Mouse (Mus musculus) limb, embryonic 10.5 days (tissue): ENCODE measurements at regions not wholly inside any gene's neighbourhood (a gene's known extent, or its start where the extent isn't known, plus 50 kb on each side); places are given as distances from the start of the nearest gene placed in this dataset.

ENCODE experiments used
- DNase-seq: peaks from one replicate; pipeline ENCODE4 v3.0.0-alpha.2; 2017; ENCODE audit warnings: low spot score
- H3K27ac ChIP-seq: fragments of 300-500 bp; sonication (generic); 2 replicates; pipeline ENCODE4 v1.5.1; 2016; ENCODE audit warnings: mild to moderate bottlenecking
- H3K27me3 ChIP-seq: fragments of 300-500 bp; sonication (generic); 2 replicates; pipeline ENCODE4 v1.6.1; 2016; ENCODE audit warnings: low read depth, mild to moderate bottlenecking; ENCODE audit not compliant: poor library complexity, severe bottlenecking
- H3K36me3 ChIP-seq: fragments of 300-500 bp; sonication (generic); 2 replicates; pipeline ENCODE4 v1.6.1; 2016; ENCODE audit warnings: mild to moderate bottlenecking, moderate library complexity
- H3K4me1 ChIP-seq: fragments of 300-500 bp; sonication (generic); 2 replicates; pipeline ENCODE4 v1.6.1; 2016
- H3K4me3 ChIP-seq: fragments of 300-500 bp; sonication (generic); 2 replicates; pipeline ENCODE4 v1.5.1; 2016; ENCODE audit warnings: mild to moderate bottlenecking, moderate library complexity
- H3K9me3 ChIP-seq: fragments of 300-500 bp; sonication (generic); replicated peaks from 2 replicates; pipeline ENCODE4 v1.6.1; 2016; ENCODE audit warnings: mild to moderate bottlenecking
- WGBS: fragments of 180-500 bp; shearing (Covaris S2); methylation state at CpG from one replicate; pipeline ENCODE4 v1.1.7; 2016; 5-methylcytosine and 5-hydroxymethylcytosine counted together

DNA sequence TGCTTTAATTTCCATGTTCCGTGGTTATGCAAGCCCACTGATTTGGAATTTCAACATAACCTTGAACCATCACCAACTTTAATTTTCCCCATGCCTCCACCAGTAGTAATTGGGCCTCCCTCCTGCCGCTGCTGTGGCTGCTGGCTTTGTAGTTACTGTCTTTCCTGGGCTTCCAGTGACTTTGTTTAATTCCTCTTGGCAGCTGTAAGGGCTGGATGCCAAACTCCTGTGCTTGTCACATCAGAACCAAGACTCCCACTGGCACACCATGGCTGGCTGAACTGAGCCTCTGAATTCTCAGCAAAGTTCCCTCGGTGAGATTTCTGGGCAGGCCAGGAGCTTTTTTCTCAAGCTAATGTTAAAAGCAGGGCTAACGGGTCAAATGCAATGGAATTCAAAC is 133.2 kb upstream of the Lyplal1 start:
- Histone ChIP-seq H3K36me3 (no peaks in the 10 kb centered on the region), H3K4me3 (no peak overlapping the region), H3K27ac (peak overlapping the region; percentile 50; the same call in 1 of the 2 replicates), H3K4me1 (peaks cover 27% of the 10 kb centered on the region), H3K27me3 (no peaks in the 10 kb centered on the region), H3K9me3 (no peaks in the 10 kb centered on the region)
- DNase-seq = no peak
- 57% methylated on average over 4 of the region's 4 CpGs for WGBS

DNA sequence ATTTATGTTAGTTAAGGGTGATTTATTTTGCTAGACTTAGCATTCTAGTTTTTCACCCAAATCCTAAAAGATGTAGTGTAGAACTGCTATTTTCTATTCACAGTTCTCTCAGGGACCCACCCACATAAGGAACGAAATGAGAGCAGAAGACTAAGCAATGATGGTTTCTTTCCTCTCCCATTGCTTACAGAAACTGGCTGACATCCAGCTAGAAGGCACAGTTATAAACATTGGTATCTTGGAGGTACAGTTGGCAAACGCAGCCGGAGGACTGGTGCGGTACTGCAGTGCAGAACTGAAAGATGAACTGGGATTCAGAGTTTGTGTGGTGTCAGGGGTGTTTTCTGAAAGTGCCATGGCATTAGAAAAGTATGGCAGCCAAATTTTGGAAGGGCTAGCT is 132.1 kb upstream of the Lyplal1 start:
- Histone ChIP-seq H3K36me3 (no peaks in the 10 kb centered on the region), H3K4me3 (no peak overlapping the region), H3K27ac (no peak overlapping the region), H3K9me3 (no peaks in the 10 kb centered on the region), H3K27me3 (no peaks in the 10 kb centered on the region), H3K4me1 (peaks cover 16% of the 10 kb centered on the region)
- WGBS = 95% methylated on average over 4 of the region's 4 CpGs
- no peak for DNase-seq

DNA sequence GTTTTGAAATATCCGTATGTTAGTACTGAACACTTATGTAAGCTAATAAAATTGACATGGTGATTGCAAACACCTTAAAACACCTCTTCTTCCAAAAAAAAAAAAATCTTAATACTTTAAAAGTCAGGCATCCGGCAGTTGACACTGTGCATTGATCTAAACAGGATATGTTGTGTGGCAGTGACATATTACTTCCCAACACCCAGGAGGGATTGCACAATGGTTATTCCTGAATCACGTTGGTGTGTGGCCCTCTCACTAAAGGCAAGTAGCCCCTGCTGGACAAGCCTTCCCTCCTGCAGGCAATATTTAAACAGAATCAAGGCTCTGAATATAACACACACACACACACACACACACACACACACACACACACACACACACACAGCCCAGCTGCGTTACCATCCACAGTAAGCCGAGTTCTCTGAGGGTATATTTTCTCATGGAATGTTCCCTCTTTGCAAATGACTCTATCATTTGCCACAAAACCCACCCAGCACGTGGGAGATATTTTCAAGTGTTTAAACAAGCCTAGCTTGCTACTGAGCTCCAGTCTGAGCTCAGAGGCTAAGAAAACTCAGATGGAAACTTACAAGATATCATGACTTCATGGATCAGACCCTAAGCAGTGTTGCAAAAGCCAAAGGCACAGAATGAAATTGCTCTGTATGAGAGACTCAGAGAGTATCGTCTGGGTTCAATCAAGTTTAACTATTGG is 128.8 kb upstream of the Lyplal1 start:
- Histone ChIP-seq H3K27me3 (no peaks in the 10 kb centered on the region), H3K9me3 (no peaks in the 10 kb centered on the region), H3K4me1 (peaks cover 12% of the 10 kb centered on the region), H3K27ac (no peak overlapping the region), H3K4me3 (no peak overlapping the region), H3K36me3 (no peaks in the 10 kb centered on the region)
- no peak for DNase-seq
- WGBS = 79% methylated on average over 7 of the region's 7 CpGs

DNA sequence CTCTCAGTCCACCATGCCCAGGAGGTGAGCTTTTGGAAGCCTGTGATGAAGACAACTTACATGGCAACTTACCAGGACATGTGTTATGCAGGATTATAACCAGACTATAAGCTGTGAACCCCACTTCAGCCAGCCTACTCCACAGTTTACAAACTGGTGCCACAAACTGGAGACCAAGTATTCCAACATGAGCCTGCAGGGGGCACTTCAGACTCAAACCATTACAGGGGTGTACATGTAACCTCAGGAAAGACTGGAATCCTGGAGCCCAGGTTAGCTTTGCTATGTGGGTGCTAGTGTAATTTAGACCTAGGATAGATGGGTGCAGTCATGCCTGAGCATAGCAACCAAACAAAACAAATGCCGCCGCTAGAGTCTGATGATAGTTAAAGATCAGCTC is 124.0 kb upstream of the Lyplal1 start:
- no peak for DNase-seq
- no peaks in the 10 kb centered on the region for H3K9me3 ChIP-seq
- H3K4me3 ChIP-seq = no peak overlapping the region
- WGBS = 94% methylated on average over 2 of the region's 2 CpGs
- H3K4me1 ChIP-seq = peaks cover 24% of the 10 kb centered on the region
- H3K36me3 ChIP-seq = no peaks in the 10 kb centered on the region
- no peaks in the 10 kb centered on the region for H3K27me3 ChIP-seq
- no peak overlapping the region for H3K27ac ChIP-seq

DNA sequence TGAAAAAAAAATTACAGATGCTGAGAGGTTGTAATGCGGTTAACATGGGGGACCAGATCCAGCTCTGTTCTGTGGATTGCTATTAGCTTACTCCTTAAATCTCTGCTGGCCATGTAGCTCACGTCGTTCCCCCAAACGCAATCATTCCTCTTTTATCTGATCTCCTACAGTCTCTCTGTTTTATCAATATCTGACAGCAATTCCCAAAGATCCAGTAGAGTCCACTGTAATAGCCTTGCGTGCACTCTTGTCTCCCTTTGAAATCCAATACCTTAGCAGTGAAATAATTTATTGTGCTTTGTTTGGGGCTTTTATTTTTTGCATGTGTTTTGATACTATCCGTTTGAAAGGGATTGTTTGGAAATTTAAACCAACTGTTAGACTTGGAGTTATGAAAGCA is 120.4 kb upstream of the Lyplal1 start:
- H3K27ac ChIP-seq = no peak overlapping the region; the same call in 1 of the 2 replicates
- WGBS = 57% methylated on average over 6 of the region's 6 CpGs

DNA sequence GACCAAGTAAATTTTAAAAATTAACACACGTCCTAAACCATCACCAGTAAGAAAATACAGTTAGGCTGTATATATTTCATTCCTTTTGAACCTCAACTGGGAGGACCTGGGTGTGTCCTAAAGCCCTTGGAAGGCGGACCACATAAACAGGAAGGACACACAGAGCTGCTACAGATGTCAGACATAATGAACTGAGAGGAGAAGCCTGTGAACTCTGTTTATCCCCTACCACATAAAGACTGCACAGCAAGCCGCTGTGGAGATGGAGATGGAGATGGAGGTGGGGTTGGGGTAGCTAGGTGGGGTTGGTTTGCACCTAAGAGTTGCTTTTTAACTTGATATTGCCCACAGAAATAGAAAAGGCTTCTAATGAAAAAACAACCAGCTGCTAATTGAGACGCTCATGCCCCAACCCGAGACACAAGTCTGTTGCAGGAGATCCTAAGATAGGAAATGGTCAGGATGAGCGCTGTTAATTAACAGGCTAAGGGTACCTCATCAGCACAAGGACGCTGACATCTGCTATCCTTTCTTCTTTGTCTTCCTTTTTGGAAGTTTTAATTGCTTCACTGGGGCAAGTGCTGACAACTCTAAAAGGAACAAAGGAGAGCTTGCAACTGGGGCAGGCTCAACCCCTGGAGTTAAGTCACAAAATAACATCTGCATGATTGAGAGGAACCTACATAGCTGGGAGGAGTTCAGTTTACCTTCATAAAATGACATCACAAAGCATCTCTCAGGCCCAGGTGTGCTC is 119.3 kb upstream of the Lyplal1 start:
- DNase-seq = no peak
- no peak overlapping the region for H3K4me3 ChIP-seq
- 44% methylated on average over 7 of the region's 7 CpGs for WGBS
- no peaks in the 10 kb centered on the region for H3K27me3 ChIP-seq
- peaks cover 21% of the 10 kb centered on the region for H3K4me1 ChIP-seq
- no peak overlapping the region for H3K27ac ChIP-seq
- no peaks in the 10 kb centered on the region for H3K36me3 ChIP-seq
- no peaks in the 10 kb centered on the region for H3K9me3 ChIP-seq

More for the DNA sequence above, 120.4 kb upstream of the Lyplal1 start:
- DNase-seq = no peak
- no peak overlapping the region for H3K4me3 ChIP-seq
- H3K4me1 ChIP-seq = peaks cover 21% of the 10 kb centered on the region
- no peaks in the 10 kb centered on the region for H3K27me3 ChIP-seq
- no peaks in the 10 kb centered on the region for H3K9me3 ChIP-seq
- H3K36me3 ChIP-seq = no peaks in the 10 kb centered on the region

DNA sequence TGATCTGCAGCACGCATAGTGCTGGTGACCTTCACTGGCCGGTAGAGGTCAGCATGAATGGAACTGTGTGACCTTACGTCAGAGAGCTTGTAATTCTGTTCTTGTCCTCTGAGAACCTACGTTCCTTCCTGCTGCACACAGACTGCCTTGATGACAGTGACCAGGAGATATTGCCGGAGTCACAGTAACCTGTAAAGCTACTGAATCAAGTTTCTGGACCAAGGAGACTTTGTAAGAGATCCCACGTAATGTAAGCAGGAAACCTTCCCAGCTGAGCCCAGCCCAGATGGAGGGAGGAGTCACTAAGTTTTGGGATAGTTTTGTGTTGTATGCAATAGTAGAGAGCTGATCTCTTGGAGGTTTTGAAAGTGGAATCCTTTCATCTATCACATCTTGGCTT is 117.4 kb upstream of the Lyplal1 start:
- 76% methylated on average over 6 of the region's 6 CpGs for WGBS
- Histone ChIP-seq H3K27ac (no peak overlapping the region), H3K9me3 (no peaks in the 10 kb centered on the region), H3K4me1 (peaks cover 21% of the 10 kb centered on the region), H3K36me3 (no peaks in the 10 kb centered on the region), H3K4me3 (no peak overlapping the region), H3K27me3 (no peaks in the 10 kb centered on the region)
- DNase-seq = no peak

DNA sequence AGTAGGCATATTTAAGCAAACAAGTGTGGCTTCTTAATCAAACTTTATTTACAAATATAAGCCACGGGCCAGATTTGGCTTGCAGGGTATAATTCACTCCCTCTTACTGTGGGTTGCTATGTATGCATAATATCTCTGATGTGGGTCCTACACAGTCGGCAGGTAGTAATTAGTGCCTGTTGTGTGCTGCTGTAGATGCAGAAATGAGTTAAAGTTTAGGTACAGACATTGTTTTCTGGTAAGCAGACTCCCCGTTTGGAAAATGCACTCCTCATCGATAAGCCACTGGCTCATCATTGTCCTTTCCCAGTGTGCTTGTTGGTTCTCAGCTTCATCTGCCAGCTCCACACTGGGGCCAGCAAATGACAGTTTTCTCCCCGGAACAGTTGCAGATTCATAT is 113.4 kb upstream of the Lyplal1 start:
- H3K9me3 ChIP-seq = no peaks in the 10 kb centered on the region
- H3K27me3 ChIP-seq = no peaks in the 10 kb centered on the region
- WGBS = 83% methylated on average over 5 of the region's 5 CpGs
- no peaks in the 10 kb centered on the region for H3K4me1 ChIP-seq
- H3K4me3 ChIP-seq = no peak overlapping the region
- no peak for DNase-seq
- H3K36me3 ChIP-seq = no peaks in the 10 kb centered on the region
- no peak overlapping the region for H3K27ac ChIP-seq

DNA sequence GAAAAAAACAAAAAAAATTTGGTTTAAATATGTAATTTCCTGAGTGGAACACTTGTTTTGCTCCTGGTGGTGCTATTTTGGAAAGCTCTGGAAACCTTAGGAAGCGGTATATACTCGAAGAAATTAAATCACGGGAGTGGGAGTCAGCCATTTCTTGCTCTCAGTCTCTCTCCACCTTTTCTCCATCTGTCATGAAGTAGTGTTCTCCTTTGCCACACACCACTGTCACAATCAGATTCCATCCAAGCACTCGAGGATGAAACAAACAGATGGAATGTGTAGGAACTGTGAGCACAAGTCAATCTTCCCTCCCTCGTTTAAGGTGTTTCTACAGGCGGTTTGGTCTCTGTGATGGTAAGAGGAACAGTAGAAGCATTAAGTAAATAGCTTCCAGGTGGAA is 112.7 kb upstream of the Lyplal1 start:
- WGBS = 88% methylated on average over 6 of the region's 6 CpGs
- no peaks in the 10 kb centered on the region for H3K4me1 ChIP-seq
- DNase-seq = no peak
- no peaks in the 10 kb centered on the region for H3K27me3 ChIP-seq
- H3K36me3 ChIP-seq = no peaks in the 10 kb centered on the region
- no peak overlapping the region for H3K4me3 ChIP-seq
- H3K9me3 ChIP-seq = no peaks in the 10 kb centered on the region
- no peak overlapping the region for H3K27ac ChIP-seq

DNA sequence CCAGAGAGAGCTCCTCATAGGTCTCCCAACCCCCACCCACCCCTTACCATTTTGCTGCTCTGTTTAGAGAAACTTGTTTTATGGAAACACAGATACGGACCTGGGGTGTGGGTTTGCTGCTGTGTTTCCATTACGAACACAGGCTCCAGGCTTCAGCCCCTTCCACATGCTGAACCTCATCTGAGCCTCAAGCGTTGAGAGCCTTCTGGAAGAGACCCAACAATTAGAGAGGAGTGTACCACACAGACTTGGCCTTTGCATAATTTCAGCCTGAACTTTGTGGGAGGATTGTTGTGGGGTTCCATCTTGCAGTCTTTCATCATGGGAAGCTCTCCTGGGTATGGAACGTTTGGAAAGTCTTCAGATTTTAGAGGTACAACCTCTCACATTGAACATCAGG is 111.3 kb upstream of the Lyplal1 start:
- Histone ChIP-seq H3K4me1 (peaks cover 10% of the 10 kb centered on the region), H3K27ac (no peak overlapping the region), H3K36me3 (no peaks in the 10 kb centered on the region), H3K27me3 (no peaks in the 10 kb centered on the region), H3K4me3 (no peak overlapping the region), H3K9me3 (no peaks in the 10 kb centered on the region)
- DNase-seq = no peak
- WGBS = 93% methylated on average over 4 of the region's 4 CpGs

DNA sequence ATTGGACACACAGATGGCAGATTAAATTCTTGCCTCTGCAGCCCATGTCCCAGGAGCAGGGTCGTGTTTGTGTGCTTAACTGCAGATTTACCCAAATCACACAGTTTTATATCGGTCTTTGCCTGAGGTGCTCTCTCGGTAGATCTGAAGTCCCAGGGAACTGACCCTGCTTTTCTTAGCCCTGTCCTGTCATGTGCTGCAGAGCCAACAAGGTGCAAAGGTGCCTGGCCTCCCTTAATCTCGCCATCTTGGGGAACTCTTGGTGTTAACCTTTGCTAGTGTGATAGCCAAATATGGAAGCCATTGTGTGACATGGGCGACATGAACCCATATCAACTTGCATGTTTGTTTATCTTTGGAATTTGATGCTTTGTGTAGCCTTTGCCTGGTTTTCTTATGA is 107.1 kb upstream of the Lyplal1 start:
- H3K4me3 ChIP-seq = no peak overlapping the region
- H3K27ac ChIP-seq = peak overlapping the region; percentile 70
- DNase-seq = no peak
- peaks cover 13% of the 10 kb centered on the region for H3K4me1 ChIP-seq
- 73% methylated on average over 5 of the region's 5 CpGs for WGBS
- H3K36me3 ChIP-seq = no peaks in the 10 kb centered on the region
- H3K27me3 ChIP-seq = no peaks in the 10 kb centered on the region
- H3K9me3 ChIP-seq = no peaks in the 10 kb centered on the region

DNA sequence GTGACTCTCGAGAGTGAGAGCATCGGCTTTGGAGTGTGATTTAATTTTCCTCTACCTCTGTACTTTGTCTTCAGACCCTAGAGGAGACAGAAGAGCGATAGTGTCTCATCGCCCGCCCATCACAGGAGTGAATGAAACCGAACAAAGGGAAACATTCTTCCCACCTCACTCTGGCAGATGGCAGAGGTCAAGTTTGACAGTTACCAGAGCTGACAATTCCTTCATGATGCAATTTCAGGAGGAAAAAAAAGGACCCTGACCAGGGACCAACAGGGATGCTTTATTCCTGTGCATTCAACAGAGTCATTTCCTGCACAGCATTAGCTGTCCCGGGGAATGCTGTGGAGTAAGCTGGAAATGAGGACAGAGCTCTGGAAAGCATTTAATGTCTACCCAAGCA is 106.3 kb upstream of the Lyplal1 start:
- DNase-seq = no peak
- peak overlapping the region; percentile 70 for H3K27ac ChIP-seq
- 50% methylated on average over 7 of the region's 7 CpGs for WGBS
- no peaks in the 10 kb centered on the region for H3K9me3 ChIP-seq
- H3K27me3 ChIP-seq = no peaks in the 10 kb centered on the region
- peaks cover 13% of the 10 kb centered on the region for H3K4me1 ChIP-seq
- no peak overlapping the region for H3K4me3 ChIP-seq
- no peaks in the 10 kb centered on the region for H3K36me3 ChIP-seq

DNA sequence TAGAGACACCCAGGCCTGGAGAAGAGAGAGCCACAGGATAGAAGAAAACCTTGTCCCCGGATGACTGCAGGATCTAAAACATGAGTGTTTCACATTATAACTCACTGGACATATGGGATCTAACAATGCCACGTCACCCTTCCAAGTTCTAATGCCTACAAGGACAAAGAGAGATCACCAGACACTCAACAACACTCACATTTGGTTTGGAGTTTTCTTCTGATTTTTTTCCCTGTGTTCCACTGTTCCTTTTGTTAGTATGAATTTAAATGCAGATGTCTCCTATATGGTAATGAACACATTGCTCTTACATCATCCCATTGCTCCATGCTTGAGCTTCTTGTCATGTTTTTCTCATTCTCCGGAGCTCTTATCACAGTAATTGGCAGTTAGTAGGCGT is 101.9 kb upstream of the Lyplal1 start:
- H3K27ac ChIP-seq = no peak overlapping the region
- peaks cover 15% of the 10 kb centered on the region for H3K4me1 ChIP-seq
- no peak for DNase-seq
- H3K9me3 ChIP-seq = no peaks in the 10 kb centered on the region
- no peaks in the 10 kb centered on the region for H3K36me3 ChIP-seq
- no peak overlapping the region for H3K4me3 ChIP-seq
- no peaks in the 10 kb centered on the region for H3K27me3 ChIP-seq
- 95% methylated on average over 4 of the region's 4 CpGs for WGBS
